Mouse (Mus musculus) liver, embryonic 11.5 days (tissue): ENCODE measurements at regions not wholly inside any gene's neighbourhood (a gene's known extent, or its start where the extent isn't known, plus 50 kb on each side); places are given as distances from the start of the nearest gene placed in this dataset.

Experiments used
- ATAC-seq: fragments of 200-750 bp; cut with Nextera tagmentation; replicated peaks from 2 replicates; pipeline ENCODE4 v1.8.0; 2017; ENCODE audit warnings: moderate number of reproducible peaks, mild to moderate bottlenecking, moderate TSS enrichment, moderate library complexity; ENCODE audit not compliant: low FRiP score
- DNase-seq: peaks from one replicate; pipeline ENCODE4 v3.0.0-alpha.2; 2017; ENCODE audit warnings: low spot score
- H3K27ac ChIP-seq: fragments of 300-500 bp; sonication (generic); 2 replicates; pipeline ENCODE4 v1.5.1; 2014; ENCODE audit warnings: mild to moderate bottlenecking, low read depth, low read length, control low read depth
- H3K27me3 ChIP-seq: fragments of 300-500 bp; sonication (generic); replicated peaks from 2 replicates; pipeline ENCODE4 v1.6.1; 2014; ENCODE audit warnings: low read length, mixed read lengths; ENCODE audit not compliant: control insufficient read depth, insufficient read depth
- H3K36me3 ChIP-seq: fragments of 300-500 bp; sonication (generic); 2 replicates; pipeline ENCODE4 v1.6.1; 2014; ENCODE audit warnings: mild to moderate bottlenecking, low read length, moderate library complexity, mixed read lengths; ENCODE audit not compliant: control insufficient read depth, insufficient read depth
- H3K4me1 ChIP-seq: fragments of 300-500 bp; sonication (generic); replicated peaks from 2 replicates; pipeline ENCODE4 v1.6.1; 2014; ENCODE audit warnings: low read length, mixed read lengths; ENCODE audit not compliant: control insufficient read depth, insufficient read depth
- H3K4me2 ChIP-seq: fragments of 300-500 bp; sonication (generic); 2 replicates; pipeline ENCODE4 v1.6.1; 2014; ENCODE audit warnings: mild to moderate bottlenecking, control low read depth, moderate library complexity
- H3K4me3 ChIP-seq: fragments of 300-500 bp; sonication (generic); 2 replicates; pipeline ENCODE4 v1.5.1; 2014; ENCODE audit warnings: low read depth, low read length, control low read depth
- H3K9ac ChIP-seq: fragments of 300-500 bp; sonication (generic); 2 replicates; pipeline ENCODE4 v1.6.1; 2014; ENCODE audit warnings: low read depth, low read length, control low read depth
- H3K9me3 ChIP-seq: fragments of 300-500 bp; sonication (generic); 2 replicates; pipeline ENCODE4 v1.6.1; 2016; ENCODE audit warnings: low read length, inconsistent platforms, mixed read lengths; ENCODE audit not compliant: control insufficient read depth
- WGBS: fragments of 180-500 bp; shearing (Covaris S2); extraction: QIAGEN DNeasy Blood & Tissue Kit; methylation state at CpG from one replicate; pipeline ENCODE4 v1.1.7; 2014; 5-methylcytosine and 5-hydroxymethylcytosine counted together

- no peak overlapping the region for H3K4me2 ChIP-seq
- H3K36me3 ChIP-seq, result no peaks in the 10 kb centered on the region
- no peaks in the 10 kb centered on the region for H3K4me1 ChIP-seq
- 81% methylated on average over 10 of the region's 10 CpGs for WGBS
- no peak overlapping the region for H3K27ac ChIP-seq
- H3K9ac ChIP-seq, result no peak overlapping the region
- ATAC-seq (no peak), DNase-seq (no peak)
- H3K9me3 ChIP-seq, result no peaks in the 10 kb centered on the region
- no peak overlapping the region for H3K4me3 ChIP-seq
- peaks cover 11% of the 10 kb centered on the region; the same call in 1 of the 2 replicates for H3K27me3 ChIP-seq
These were observed 254.6 kb downstream of the Rybp start for GRCm38 (mm10) chr6:100032701-100033100.

- Histone ChIP-seq H3K9ac (no peak overlapping the region), H3K36me3 (no peaks in the 10 kb centered on the region), H3K4me1 (no peaks in the 10 kb centered on the region), H3K4me3 (no peak overlapping the region), H3K9me3 (no peaks in the 10 kb centered on the region), H3K27me3 (peaks cover 13% of the 10 kb centered on the region; the same call in 1 of the 2 replicates), H3K4me2 (no peak overlapping the region), H3K27ac (no peak overlapping the region)
- DNase-seq (no peak), ATAC-seq (peak; percentile 57)
- WGBS, result 45% methylated on average over 2 of the region's 2 CpGs
These were observed 256.8 kb downstream of the Rybp start for GRCm38 (mm10) chr6:100030522-100030921.

- peaks cover 10% of the 10 kb centered on the region; the same call in 1 of the 2 replicates for H3K27me3 ChIP-seq
- WGBS, result 68% methylated on average over 9 of the region's 9 CpGs
- ATAC-seq, result no peak
- H3K4me2 ChIP-seq, result no peak overlapping the region
- no peaks in the 10 kb centered on the region for H3K9me3 ChIP-seq
- DNase-seq, result no peak
- H3K36me3 ChIP-seq, result no peaks in the 10 kb centered on the region
- no peak overlapping the region for H3K4me3 ChIP-seq
- H3K4me1 ChIP-seq, result no peaks in the 10 kb centered on the region
- no peak overlapping the region for H3K27ac ChIP-seq
- no peak overlapping the region for H3K9ac ChIP-seq
These were observed 257.3 kb downstream of the Rybp start for GRCm38 (mm10) chr6:100030010-100030409.

GRCm38 (mm10) chr6:100027524-100027923, 259.8 kb downstream of the Rybp start:
- 0 out of 2 replicates have a peak, but pooled peaks cover 5% of the 10 kb centered on the region for H3K27me3 ChIP-seq
- H3K4me3 ChIP-seq, result no peak overlapping the region
- H3K27ac ChIP-seq, result no peak overlapping the region
- no peaks in the 10 kb centered on the region for H3K4me1 ChIP-seq
- WGBS, result 53% methylated on average over 5 of the region's 5 CpGs
- no peak overlapping the region for H3K4me2 ChIP-seq
- H3K9me3 ChIP-seq, result no peaks in the 10 kb centered on the region
- H3K9ac ChIP-seq, result no peak overlapping the region
- no peak for DNase-seq
- ATAC-seq, result no peak
- no peaks in the 10 kb centered on the region for H3K36me3 ChIP-seq

GRCm38 (mm10) chr6:100025531-100025951, 261.7 kb downstream of the Rybp start:
- Histone ChIP-seq H3K4me2 (no peak overlapping the region), H3K27me3 (0 out of 2 replicates have a peak, but pooled peaks cover 3% of the 10 kb centered on the region), H3K4me3 (no peak overlapping the region), H3K4me1 (no peaks in the 10 kb centered on the region), H3K27ac (no peak overlapping the region), H3K36me3 (no peaks in the 10 kb centered on the region), H3K9ac (no peak overlapping the region), H3K9me3 (no peaks in the 10 kb centered on the region)
- WGBS, result 71% methylated on average over 5 of the region's 5 CpGs
- DNase-seq (no peak), ATAC-seq (no peak)

GRCm38 (mm10) chr6:100023434-100024095, 263.7 kb downstream of the Rybp start:
- H3K4me1 ChIP-seq, result no peaks in the 10 kb centered on the region
- WGBS, result 83% methylated on average over 7 of the region's 7 CpGs
- H3K27ac ChIP-seq, result no peak overlapping the region
- no peaks in the 10 kb centered on the region for H3K36me3 ChIP-seq
- ATAC-seq (no peak), DNase-seq (no peak)
- H3K9me3 ChIP-seq, result no peaks in the 10 kb centered on the region
- H3K9ac ChIP-seq, result no peak overlapping the region
- H3K4me2 ChIP-seq, result no peak overlapping the region
- peaks cover 5% of the 10 kb centered on the region; the same call in 1 of the 2 replicates for H3K27me3 ChIP-seq
- H3K4me3 ChIP-seq, result no peak overlapping the region

- Histone ChIP-seq H3K4me2 (no peak overlapping the region), H3K27ac (no peak overlapping the region), H3K9ac (no peak overlapping the region), H3K9me3 (no peaks in the 10 kb centered on the region), H3K27me3 (peaks cover 3% of the 10 kb centered on the region; the same call in 1 of the 2 replicates), H3K4me1 (no peaks in the 10 kb centered on the region), H3K4me3 (no peak overlapping the region), H3K36me3 (no peaks in the 10 kb centered on the region)
- DNase-seq (no peak), ATAC-seq (no peak)
- WGBS, result 78% methylated on average over 3 of the region's 3 CpGs
These were observed 268.3 kb downstream of the Rybp start for GRCm38 (mm10) chr6:100019016-100019415.

- 31% methylated on average over 6 of the region's 6 CpGs for WGBS
- H3K36me3 ChIP-seq, result no peaks in the 10 kb centered on the region
- no peak overlapping the region for H3K9ac ChIP-seq
- DNase-seq (no peak), ATAC-seq (no peak)
- no peaks in the 10 kb centered on the region for H3K9me3 ChIP-seq
- peaks cover 14% of the 10 kb centered on the region for H3K27me3 ChIP-seq
- no peak overlapping the region for H3K4me2 ChIP-seq
- peaks cover 3% of the 10 kb centered on the region; the same call in 1 of the 2 replicates for H3K4me1 ChIP-seq
- H3K4me3 ChIP-seq, result no peak overlapping the region
- H3K27ac ChIP-seq, result no peak overlapping the region
These were observed 273.3 kb downstream of the Rybp start for GRCm38 (mm10) chr6:100013949-100014348.

GRCm38 (mm10) chr6:100011520-100012062, 275.7 kb downstream of the Rybp start:
- no peak overlapping the region for H3K9ac ChIP-seq
- ATAC-seq (peak; percentile 73; the same call in 1 of the 2 replicates), DNase-seq (no peak)
- peaks cover 17% of the 10 kb centered on the region for H3K27me3 ChIP-seq
- no peaks in the 10 kb centered on the region for H3K9me3 ChIP-seq
- H3K27ac ChIP-seq, result no peak overlapping the region
- H3K4me2 ChIP-seq, result peak overlapping the region; percentile 9; the same call in 1 of the 2 replicates
- peaks cover 3% of the 10 kb centered on the region; the same call in 1 of the 2 replicates for H3K4me1 ChIP-seq
- no peaks in the 10 kb centered on the region for H3K36me3 ChIP-seq
- 9% methylated on average over 17 of the region's 17 CpGs for WGBS
- no peak overlapping the region for H3K4me3 ChIP-seq
